Mouse (Mus musculus): ENCODE results near the gene Tnfrsf17. TPM values are rescaled to one million over a fixed set of nuclear protein-coding genes. Genes with fewer than 3 reads are reported as not detected.

The Tnfrsf17 gene
- not detected for total RNA-seq (2023)

GRCm38 (mm10) chr16:11313512-11313911, at the start of gene Tnfrsf17:
TSS of gene Tnfrsf17 (plus strand) at chr16:11313812.

GRCm38 (mm10) chr16:11322409-11323323, 9.1 kb downstream of the Tnfrsf17 start, which contains the start of gene Snx29:
TSS of gene Snx29 (plus strand) at chr16:11322908.

Other genes with a start within 250 kb of the Tnfrsf17 start
- gene Litaf, start 247.7 kb upstream of the Tnfrsf17 start, total RNA-seq (2023), result 100 to 1,000 TPM; 253 to 299 TPM
- 10 to 100 TPM; 40.2 to 42.3 TPM for gene Txndc11, start 179.2 kb upstream of the Tnfrsf17 start, total RNA-seq (2023)
- 100 to 1,000 TPM; 284 to 314 TPM for gene Zc3h7a, start 137.4 kb upstream of the Tnfrsf17 start, total RNA-seq (2023)
- gene Rsl1d1, start 110.5 kb upstream of the Tnfrsf17 start, total RNA-seq (2023), result 10 to 100 TPM; 50.3 to 53.1 TPM
- gene Gspt1, start 59.5 kb upstream of the Tnfrsf17 start, total RNA-seq (2023), result 10 to 100 TPM; 60.2 to 67.1 TPM
- 10 to 100 TPM; 50.0 to 57.4 TPM for gene Snx29, start 9.1 kb downstream of the Tnfrsf17 start, total RNA-seq (2023)

All from monocyte, adult 59 days (primary cell).